Mouse (Mus musculus) frontal cortex, postnatal 14 days (tissue): ENCODE measurements around the gene Lef1.

ENCODE experiments used
- DNase-seq, 2 experiments: peaks; one replicate each; pipeline ENCODE4 v3.0.0; 2022; ENCODE audit warnings: low spot score in 2 of 2

The Lef1 gene

GRCm38 (mm10) chr3:131139345-131140090, 29.2 kb downstream of the Lef1 start:
- no peak for DNase-seq

- DNase-seq = no peak
These were observed 29.8 kb downstream of the Lef1 start for GRCm38 (mm10) chr3:131140091-131140462.

- DNase-seq = no peak
These were observed 31.3 kb downstream of the Lef1 start for GRCm38 (mm10) chr3:131141546-131141945.

- DNase-seq = no peak
These were observed 34.0 kb downstream of the Lef1 start for GRCm38 (mm10) chr3:131144250-131144649.

GRCm38 (mm10) chr3:131152921-131153320, 42.6 kb downstream of the Lef1 start:
- DNase-seq = no peak

GRCm38 (mm10) chr3:131153896-131154295, 43.6 kb downstream of the Lef1 start:
- no peak for DNase-seq

- no peak for DNase-seq
These were observed 44.3 kb downstream of the Lef1 start for GRCm38 (mm10) chr3:131154576-131154975.

- DNase-seq = no peak
These were observed 44.8 kb downstream of the Lef1 start for GRCm38 (mm10) chr3:131155066-131155465.

GRCm38 (mm10) chr3:131155657-131156056, 45.4 kb downstream of the Lef1 start:
- no peak for DNase-seq

GRCm38 (mm10) chr3:131156377-131156776, 46.1 kb downstream of the Lef1 start:
- DNase-seq = no peak

GRCm38 (mm10) chr3:131157471-131157870, 47.2 kb downstream of the Lef1 start:
- no peak for DNase-seq

GRCm38 (mm10) chr3:131159204-131159760, 49.0 kb downstream of the Lef1 start:
- no peak for DNase-seq

- no peak for DNase-seq
These were observed 49.8 kb downstream of the Lef1 start for GRCm38 (mm10) chr3:131159881-131160615.

GRCm38 (mm10) chr3:131160921-131161320, 50.6 kb downstream of the Lef1 start:
- DNase-seq = no peak

- no peak for DNase-seq
These were observed 57.5 kb downstream of the Lef1 start for GRCm38 (mm10) chr3:131167731-131168130.

GRCm38 (mm10) chr3:131169161-131169560, 58.9 kb downstream of the Lef1 start:
- no peak for DNase-seq

- no peak for DNase-seq
These were observed 59.9 kb downstream of the Lef1 start for GRCm38 (mm10) chr3:131170099-131170643.

- no peak for DNase-seq
These were observed 61.2 kb downstream of the Lef1 start for GRCm38 (mm10) chr3:131171292-131171960.

- DNase-seq = no peak
These were observed 62.0 kb downstream of the Lef1 start for GRCm38 (mm10) chr3:131172293-131172692.

- DNase-seq = no peak
These were observed 70.7 kb downstream of the Lef1 start for GRCm38 (mm10) chr3:131181006-131181405.

GRCm38 (mm10) chr3:131182158-131182557, 71.9 kb downstream of the Lef1 start:
- no peak for DNase-seq

GRCm38 (mm10) chr3:131186193-131186592, 75.9 kb downstream of the Lef1 start:
- no peak for DNase-seq
